Mouse (Mus musculus): ENCODE results near the gene Kcnh7. TPM values are rescaled to one million over a fixed set of nuclear protein-coding genes. Genes with fewer than 3 reads are reported as not detected.
"Not testable (repeated sequence)": the region's sequence is repeated elsewhere in the genome, so short reads cannot be mapped to it uniquely, and the experiment has no call there.

Gene Kcnh7
- polyA plus RNA-seq, 1 experiment from 2014 or later = 18.4 TPM

DNA sequence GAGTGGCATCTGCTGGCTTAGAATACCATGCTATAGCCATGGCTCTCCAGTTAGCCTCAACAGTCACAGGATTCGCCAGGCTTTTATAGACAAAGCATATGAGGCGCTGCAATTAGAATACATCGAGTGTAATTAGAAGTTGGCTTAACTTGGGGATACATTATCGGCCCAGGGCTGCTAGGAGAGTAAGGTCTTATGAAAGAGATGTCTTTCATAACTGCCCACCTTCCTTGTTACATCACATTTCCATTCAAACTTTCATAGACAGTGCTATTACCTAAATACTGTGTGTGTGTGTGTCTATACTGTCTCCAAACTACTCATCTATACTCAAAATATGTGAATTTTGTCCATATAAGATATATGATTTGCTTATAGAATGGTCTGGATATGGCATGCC, 468.8 kb downstream of the Kcnh7 start:
- Histone ChIP-seq H3K4me2 (ENCODE audit: low read depth, low read length) (no peak overlapping the region), H3K9me3 (ENCODE audit: control insufficient read depth, low read length) (no peaks in the 10 kb centered on the region), H3K27ac (ENCODE audit: low read depth, low read length) (no peak overlapping the region), H3K4me3 (ENCODE audit: low read depth, low read length) (no peak overlapping the region), H3K36me3 (ENCODE audit: control insufficient read depth, insufficient read depth, low read length) (no peaks in the 10 kb centered on the region), H3K9ac (replicated peaks; ENCODE audit: low read depth, low read length) (no peak overlapping the region), H3K4me1 (ENCODE audit: control insufficient read depth, insufficient read depth, low read length) (no peaks in the 10 kb centered on the region), H3K27me3 (ENCODE audit: control insufficient read depth, insufficient read depth, low read length) (no peaks in the 10 kb centered on the region)
- WGBS = 90% methylated on average over 4 of the region's 4 CpGs
- ATAC-seq (ENCODE audit: low read depth) = no peak

DNA sequence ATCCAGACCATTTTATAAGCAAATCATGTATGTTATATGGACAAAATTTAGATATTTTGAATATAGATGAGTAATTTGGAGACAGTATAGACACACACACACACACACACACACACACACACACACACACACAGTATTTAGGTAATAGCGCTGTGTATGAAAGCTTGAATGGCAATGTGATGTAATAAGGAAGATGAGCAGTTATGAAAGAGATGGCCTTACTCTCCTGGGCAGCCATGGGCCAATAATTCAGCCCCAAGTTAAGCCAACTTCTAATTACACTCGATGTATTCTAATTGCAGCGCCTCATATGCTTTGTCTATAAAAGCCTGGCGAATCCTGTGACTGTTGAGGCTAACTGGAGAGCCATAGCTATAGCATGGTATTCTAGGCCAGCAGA, 469.7 kb downstream of the Kcnh7 start:
- H3K27me3 ChIP-seq (ENCODE audit: control insufficient read depth, insufficient read depth, low read length); H3K4me3 ChIP-seq (ENCODE audit: low read depth, low read length); H3K36me3 ChIP-seq (ENCODE audit: control insufficient read depth, insufficient read depth, low read length); H3K9me3 ChIP-seq (ENCODE audit: control insufficient read depth, low read length); H3K4me2 ChIP-seq (ENCODE audit: low read depth, low read length); H3K27ac ChIP-seq (ENCODE audit: low read depth, low read length); H3K4me1 ChIP-seq (ENCODE audit: control insufficient read depth, insufficient read depth, low read length); ATAC-seq (ENCODE audit: low read depth); H3K9ac ChIP-seq (replicated peaks; ENCODE audit: low read depth, low read length): not testable (repeated sequence)
- 92% methylated on average over 4 of the region's 4 CpGs for WGBS

DNA sequence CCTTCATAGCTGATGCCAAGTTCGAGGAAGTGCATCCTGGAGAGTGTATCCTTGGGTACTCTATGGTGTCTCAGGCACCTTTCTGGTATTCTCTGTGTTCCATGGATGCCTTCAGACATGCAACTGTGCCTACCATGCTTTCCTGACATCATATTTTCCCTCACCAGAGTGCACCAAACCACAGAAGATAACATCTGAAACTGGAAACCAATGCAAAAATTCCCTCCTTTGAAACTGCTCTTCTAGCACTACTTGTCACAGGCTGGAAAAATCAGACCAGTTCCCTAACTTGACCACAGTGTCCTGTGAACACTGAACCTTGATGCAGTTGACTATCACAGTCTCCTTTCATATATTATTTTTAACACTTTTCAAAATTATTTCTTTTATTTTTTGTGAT, 474.5 kb downstream of the Kcnh7 start:
- ATAC-seq (ENCODE audit: low read depth) = no peak
- Histone ChIP-seq H3K36me3 (ENCODE audit: control insufficient read depth, insufficient read depth, low read length) (no peaks in the 10 kb centered on the region), H3K4me3 (ENCODE audit: low read depth, low read length) (no peak overlapping the region), H3K4me1 (ENCODE audit: control insufficient read depth, insufficient read depth, low read length) (no peaks in the 10 kb centered on the region), H3K9ac (replicated peaks; ENCODE audit: low read depth, low read length) (no peak overlapping the region), H3K27me3 (ENCODE audit: control insufficient read depth, insufficient read depth, low read length) (no peaks in the 10 kb centered on the region), H3K27ac (ENCODE audit: low read depth, low read length) (no peak overlapping the region), H3K9me3 (ENCODE audit: control insufficient read depth, low read length) (no peaks in the 10 kb centered on the region), H3K4me2 (ENCODE audit: low read depth, low read length) (no peak overlapping the region)
- 77% methylated on average over 1 of the region's 1 CpGs for WGBS

DNA sequence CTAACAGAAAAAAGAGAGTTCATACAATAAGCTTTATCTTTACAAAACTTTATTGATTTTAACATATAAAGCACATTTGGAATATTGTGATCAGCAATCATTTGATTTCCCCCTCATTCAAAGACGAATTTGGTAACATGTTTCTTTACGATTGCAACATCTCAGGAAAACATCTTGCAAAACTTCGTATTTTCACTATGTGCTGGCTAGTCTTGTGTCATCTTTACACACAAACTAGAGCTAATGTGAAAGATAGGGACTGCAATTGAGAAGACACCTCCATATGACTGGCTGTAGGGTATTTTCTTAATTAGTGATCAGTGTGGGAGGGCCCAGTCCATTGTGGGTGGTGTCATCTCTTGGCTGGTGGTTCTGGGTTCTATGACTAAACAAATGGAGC, 477.8 kb downstream of the Kcnh7 start:
- no peak for ATAC-seq (ENCODE audit: low read depth)
- no peaks in the 10 kb centered on the region for H3K36me3 ChIP-seq (ENCODE audit: control insufficient read depth, insufficient read depth, low read length)
- H3K9ac ChIP-seq (replicated peaks; ENCODE audit: low read depth, low read length) = no peak overlapping the region
- H3K27me3 ChIP-seq (ENCODE audit: control insufficient read depth, insufficient read depth, low read length) = no peaks in the 10 kb centered on the region
- no peak overlapping the region for H3K4me3 ChIP-seq (ENCODE audit: low read depth, low read length)
- H3K9me3 ChIP-seq (ENCODE audit: control insufficient read depth, low read length) = no peaks in the 10 kb centered on the region
- 89% methylated on average over 3 of the region's 3 CpGs for WGBS
- no peak overlapping the region for H3K4me2 ChIP-seq (ENCODE audit: low read depth, low read length)
- no peak overlapping the region for H3K27ac ChIP-seq (ENCODE audit: low read depth, low read length)
- no peaks in the 10 kb centered on the region for H3K4me1 ChIP-seq (ENCODE audit: control insufficient read depth, insufficient read depth, low read length)

DNA sequence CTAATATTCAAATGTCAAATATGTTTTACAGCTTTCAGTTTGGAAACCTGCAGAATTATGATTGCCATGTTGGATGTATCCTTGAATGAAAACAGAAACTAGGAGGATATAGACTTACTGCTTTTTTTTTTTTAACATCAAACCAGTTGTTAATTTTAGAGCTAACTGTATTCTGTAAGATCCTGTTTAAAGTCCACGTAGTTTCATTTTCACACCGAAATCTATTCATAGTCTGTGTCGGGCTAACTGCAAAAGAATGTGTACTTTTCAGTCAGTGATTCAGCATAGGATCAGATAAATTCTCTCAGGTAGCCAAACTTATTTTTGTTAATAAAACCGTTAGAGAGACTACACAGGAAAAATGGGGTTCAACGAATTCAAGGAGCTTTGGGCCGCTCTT, 498.2 kb downstream of the Kcnh7 start:
- Histone ChIP-seq H3K36me3 (ENCODE audit: control insufficient read depth, insufficient read depth, low read length) (no peaks in the 10 kb centered on the region), H3K4me1 (ENCODE audit: control insufficient read depth, insufficient read depth, low read length) (no peaks in the 10 kb centered on the region), H3K27ac (ENCODE audit: low read depth, low read length) (no peak overlapping the region), H3K9ac (replicated peaks; ENCODE audit: low read depth, low read length) (no peak overlapping the region), H3K27me3 (ENCODE audit: control insufficient read depth, insufficient read depth, low read length) (no peaks in the 10 kb centered on the region), H3K4me3 (ENCODE audit: low read depth, low read length) (no peak overlapping the region), H3K4me2 (ENCODE audit: low read depth, low read length) (no peak overlapping the region), H3K9me3 (ENCODE audit: control insufficient read depth, low read length) (no peaks in the 10 kb centered on the region)
- WGBS = 90% methylated on average over 6 of the region's 6 CpGs
- no peak for ATAC-seq (ENCODE audit: low read depth)

DNA sequence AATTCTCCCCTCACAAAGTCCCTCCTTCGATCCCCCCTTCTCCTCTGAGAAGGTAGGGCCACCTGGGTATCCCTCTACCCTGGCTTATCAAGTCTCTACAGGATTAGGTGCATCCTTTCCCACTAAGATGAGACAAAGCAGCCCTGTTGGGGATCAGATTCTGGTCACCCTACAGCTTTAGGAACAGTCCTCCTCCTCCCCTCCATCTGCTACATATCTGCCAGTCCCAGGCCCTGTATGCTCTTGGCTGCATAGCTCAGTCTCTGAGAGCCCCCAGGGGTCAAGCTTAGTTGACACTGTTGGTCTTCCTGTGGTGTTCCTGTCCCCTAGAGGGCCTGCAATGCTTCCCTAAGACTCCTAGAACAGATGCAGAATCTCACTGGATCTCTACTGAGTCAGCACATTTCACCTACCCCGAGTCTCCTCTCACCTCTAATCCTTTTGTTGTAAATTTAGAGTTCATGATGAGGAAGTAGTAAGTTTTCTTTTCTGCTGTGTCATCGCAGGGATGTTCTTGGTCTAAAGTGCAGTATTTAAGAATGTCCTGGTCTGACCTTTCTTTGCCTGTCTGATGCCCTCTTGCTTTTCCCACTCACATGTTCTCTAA, 499.0 kb downstream of the Kcnh7 start:
- no peaks in the 10 kb centered on the region for H3K36me3 ChIP-seq (ENCODE audit: control insufficient read depth, insufficient read depth, low read length)
- H3K4me1 ChIP-seq (ENCODE audit: control insufficient read depth, insufficient read depth, low read length) = no peaks in the 10 kb centered on the region
- WGBS = 72% methylated on average over 3 of the region's 3 CpGs
- H3K27me3 ChIP-seq (ENCODE audit: control insufficient read depth, insufficient read depth, low read length) = no peaks in the 10 kb centered on the region
- H3K9me3 ChIP-seq (ENCODE audit: control insufficient read depth, low read length) = no peaks in the 10 kb centered on the region
- peak; percentile 21; the same call in 1 of the 2 replicates for ATAC-seq (ENCODE audit: low read depth)
- H3K4me2 ChIP-seq (ENCODE audit: low read depth, low read length) = no peak overlapping the region
- H3K4me3 ChIP-seq (ENCODE audit: low read depth, low read length) = no peak overlapping the region
- no peak overlapping the region for H3K27ac ChIP-seq (ENCODE audit: low read depth, low read length)
- no peak overlapping the region for H3K9ac ChIP-seq (replicated peaks; ENCODE audit: low read depth, low read length)

DNA sequence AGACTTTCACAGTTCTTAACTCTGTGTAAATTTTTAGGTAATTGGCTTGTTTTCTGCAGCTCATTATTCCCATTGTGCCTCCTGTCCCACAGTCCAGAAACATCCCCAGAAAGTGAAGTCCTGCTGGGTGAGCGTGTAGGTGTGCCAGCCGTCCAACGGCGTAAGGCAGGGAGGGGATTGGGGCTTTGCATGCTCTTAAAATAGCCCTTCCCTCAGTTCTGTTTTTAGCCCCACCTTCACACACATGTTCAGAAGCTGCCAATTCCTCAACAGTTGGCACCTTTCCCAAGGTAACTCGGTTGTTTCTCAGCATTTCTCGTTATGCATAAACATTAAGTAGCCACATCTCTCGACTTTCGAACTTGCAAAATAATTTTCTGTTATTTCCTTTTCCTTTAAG, 502.4 kb downstream of the Kcnh7 start:
- Histone ChIP-seq H3K27ac (ENCODE audit: low read depth, low read length) (no peak overlapping the region), H3K36me3 (ENCODE audit: control insufficient read depth, insufficient read depth, low read length) (no peaks in the 10 kb centered on the region), H3K4me2 (ENCODE audit: low read depth, low read length) (no peak overlapping the region), H3K27me3 (ENCODE audit: control insufficient read depth, insufficient read depth, low read length) (no peaks in the 10 kb centered on the region), H3K9ac (replicated peaks; ENCODE audit: low read depth, low read length) (no peak overlapping the region), H3K4me1 (ENCODE audit: control insufficient read depth, insufficient read depth, low read length) (no peaks in the 10 kb centered on the region), H3K9me3 (ENCODE audit: control insufficient read depth, low read length) (no peaks in the 10 kb centered on the region), H3K4me3 (ENCODE audit: low read depth, low read length) (no peak overlapping the region)
- no peak for ATAC-seq (ENCODE audit: low read depth)
- 80% methylated on average over 8 of the region's 8 CpGs for WGBS

DNA sequence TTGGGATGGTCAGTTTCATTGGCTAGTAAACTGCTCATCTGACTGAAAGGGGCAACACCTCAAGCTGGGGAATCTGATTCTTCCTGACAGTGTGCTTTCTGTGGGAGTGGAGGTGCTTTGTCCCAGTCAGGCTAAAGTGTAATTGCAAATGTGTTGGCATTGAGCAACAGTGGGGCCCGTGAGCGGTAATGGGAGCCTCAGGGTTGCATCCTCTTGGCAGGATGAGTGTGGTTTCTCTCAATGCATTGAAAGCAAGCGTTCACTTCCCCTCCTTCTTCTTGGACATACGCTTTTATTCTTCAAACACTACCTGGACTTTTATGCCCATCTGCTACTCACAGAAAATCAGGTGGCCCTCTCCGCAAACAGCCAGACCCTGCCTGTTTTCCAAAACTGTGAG, 511.3 kb downstream of the Kcnh7 start:
- WGBS = 93% methylated on average over 5 of the region's 5 CpGs
- H3K9ac ChIP-seq (replicated peaks; ENCODE audit: low read depth, low read length) = no peak overlapping the region

DNA sequence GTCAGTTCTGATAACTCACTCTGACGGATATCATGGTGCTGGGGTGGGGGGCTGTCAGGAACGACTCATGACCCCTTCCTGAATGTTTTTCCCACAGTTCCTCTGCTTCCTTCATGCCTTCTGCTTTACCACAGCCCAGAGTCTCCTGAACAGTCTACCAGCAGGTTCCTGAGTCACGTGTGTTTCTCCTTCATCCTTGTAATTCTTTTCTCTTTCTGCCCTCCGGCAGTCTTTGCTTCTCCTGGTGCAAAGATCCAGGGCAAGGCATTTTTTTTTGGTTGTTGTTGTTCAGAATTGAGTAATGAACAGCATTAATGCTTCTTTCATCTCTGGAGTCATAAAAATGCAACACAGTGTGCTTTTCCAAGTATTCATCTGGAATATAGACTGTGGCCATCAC, 513.3 kb downstream of the Kcnh7 start:
- no peak overlapping the region for H3K9ac ChIP-seq (replicated peaks; ENCODE audit: low read depth, low read length)
- WGBS = 90% methylated on average over 4 of the region's 4 CpGs

More for the DNA sequence above, 511.3 kb downstream of the Kcnh7 start:
- Histone ChIP-seq H3K27ac (ENCODE audit: low read depth, low read length) (no peak overlapping the region), H3K4me1 (ENCODE audit: control insufficient read depth, insufficient read depth, low read length) (no peaks in the 10 kb centered on the region), H3K4me3 (ENCODE audit: low read depth, low read length) (no peak overlapping the region), H3K36me3 (ENCODE audit: control insufficient read depth, insufficient read depth, low read length) (no peaks in the 10 kb centered on the region), H3K9me3 (ENCODE audit: control insufficient read depth, low read length) (no peaks in the 10 kb centered on the region), H3K4me2 (ENCODE audit: low read depth, low read length) (no peak overlapping the region), H3K27me3 (ENCODE audit: control insufficient read depth, insufficient read depth, low read length) (no peaks in the 10 kb centered on the region)
- no peak for ATAC-seq (ENCODE audit: low read depth)

More for the DNA sequence above, 513.3 kb downstream of the Kcnh7 start:
- no peak for ATAC-seq (ENCODE audit: low read depth)
- no peak overlapping the region for H3K27ac ChIP-seq (ENCODE audit: low read depth, low read length)
- no peaks in the 10 kb centered on the region for H3K4me1 ChIP-seq (ENCODE audit: control insufficient read depth, insufficient read depth, low read length)
- no peaks in the 10 kb centered on the region for H3K27me3 ChIP-seq (ENCODE audit: control insufficient read depth, insufficient read depth, low read length)
- no peak overlapping the region for H3K4me2 ChIP-seq (ENCODE audit: low read depth, low read length)
- no peak overlapping the region for H3K4me3 ChIP-seq (ENCODE audit: low read depth, low read length)
- H3K36me3 ChIP-seq (ENCODE audit: control insufficient read depth, insufficient read depth, low read length) = no peaks in the 10 kb centered on the region
- H3K9me3 ChIP-seq (ENCODE audit: control insufficient read depth, low read length) = no peaks in the 10 kb centered on the region
